Mouse (Mus musculus): ENCODE measurements at regions not wholly inside any gene's neighbourhood (a gene's known extent, or its start where the extent isn't known, plus 50 kb on each side); places are given as distances from the start of the nearest gene placed in this dataset.

DNA sequence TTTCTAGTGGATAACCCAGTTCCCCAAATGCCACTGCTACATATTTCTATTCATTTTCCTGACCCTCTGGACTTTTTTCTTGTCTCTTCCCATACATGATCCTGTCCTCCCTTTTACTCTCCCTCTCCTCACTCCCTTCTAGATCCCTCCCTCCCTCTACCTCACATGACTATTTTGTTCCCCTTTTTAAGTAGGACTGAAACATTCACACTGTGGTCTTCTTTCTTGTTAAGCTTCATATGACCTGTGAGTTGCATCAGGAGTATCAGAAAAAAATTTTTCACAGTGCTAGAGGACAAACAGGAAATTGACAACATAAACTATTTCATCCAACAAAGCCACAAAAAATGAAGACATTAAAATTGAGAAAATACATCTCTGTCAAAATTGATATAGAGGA is 797.5 kb downstream of the Ndufa4 start:
- no peak for DNase-seq (ENCODE audit: low spot score in 2 of 2)

DNA sequence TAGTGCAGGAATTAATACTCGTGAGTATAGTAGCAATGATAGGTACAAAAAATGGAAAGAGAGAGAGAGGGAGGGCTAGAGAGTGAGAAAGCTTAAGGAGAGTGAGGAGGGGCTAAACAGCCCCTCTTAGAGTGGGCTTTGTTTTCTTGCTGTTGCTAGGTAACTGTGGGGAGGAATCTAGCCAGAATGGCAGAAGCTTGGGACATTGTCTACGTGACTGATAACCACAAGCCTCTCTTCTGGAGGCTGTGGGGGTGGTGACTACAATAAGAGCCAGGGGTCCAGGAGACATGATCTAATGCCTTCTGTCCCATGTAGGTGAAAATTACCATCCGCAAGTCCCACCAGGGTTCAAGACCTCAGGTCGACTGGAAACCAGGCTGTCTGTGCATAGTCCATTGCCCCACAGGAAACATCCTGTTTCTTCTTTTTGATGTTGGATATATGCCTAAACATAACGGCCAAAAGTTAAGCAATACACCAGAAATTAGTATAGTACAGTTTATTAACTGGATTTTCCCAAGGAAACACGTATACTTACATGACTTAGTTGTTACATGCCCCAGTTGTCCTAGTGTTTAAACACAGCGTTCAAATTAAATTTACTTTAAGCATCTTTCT is 798.8 kb downstream of the Ndufa4 start:
- DNase-seq (ENCODE audit: low spot score in 2 of 2) = no peak

DNA sequence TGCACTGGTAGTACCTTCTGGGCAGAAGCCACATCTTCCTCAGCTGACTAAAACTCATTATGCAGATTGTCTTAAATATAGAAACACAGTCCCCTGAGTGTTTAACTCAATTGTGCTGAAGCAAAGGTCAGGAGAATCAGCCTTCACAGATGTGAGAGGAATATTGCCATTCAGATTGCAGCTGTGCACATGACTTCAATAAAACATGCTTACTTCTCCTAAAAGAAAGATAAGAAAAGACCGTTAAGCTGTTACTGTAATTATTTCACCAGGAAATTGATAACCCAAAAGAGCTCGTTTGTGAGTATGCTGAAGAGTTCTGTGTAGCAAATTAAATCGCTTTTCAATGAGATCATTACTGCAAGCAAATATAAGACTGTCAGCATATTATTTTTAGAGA is 803.9 kb downstream of the Ndufa4 start:
- no peak for DNase-seq (ENCODE audit: low spot score in 2 of 2)

DNA sequence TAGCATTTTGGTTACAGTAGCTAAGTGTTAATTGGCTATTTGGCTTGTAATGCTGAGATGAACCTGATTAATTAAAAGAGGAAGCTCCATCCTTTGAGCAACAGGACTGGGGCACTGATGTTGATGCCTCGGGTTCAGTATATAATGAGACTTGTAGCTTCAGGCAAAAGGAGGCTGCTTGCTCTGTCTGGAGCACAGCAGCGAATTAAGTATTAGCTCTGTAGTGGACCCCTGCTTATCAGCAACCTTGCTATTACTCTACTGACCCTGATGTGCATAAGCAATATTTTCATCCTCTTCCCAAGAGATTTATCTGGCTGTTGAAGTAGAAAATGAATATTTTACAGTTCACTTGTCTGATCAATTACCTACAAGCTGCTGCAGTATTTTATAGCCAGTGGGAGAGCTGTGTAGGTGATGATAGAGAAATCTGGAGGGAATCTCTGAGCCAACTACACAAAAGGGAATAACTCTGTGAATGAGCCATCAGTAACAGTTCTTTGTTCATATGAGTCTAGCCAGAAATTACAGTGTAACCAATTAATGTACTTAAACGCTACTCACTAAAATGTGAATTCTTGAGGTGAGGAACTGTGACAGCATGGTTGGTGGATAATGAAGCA is 846.2 kb downstream of the Ndufa4 start:
- DNase-seq (ENCODE audit: low spot score in 2 of 2) = peak in 1 of 2 experiments; percentile 37

All from layer of hippocampus, postnatal 14 days (tissue).